Mouse (Mus musculus) small intestine, adult 2 months (tissue): ENCODE results near the gene Camta1. TPM values are rescaled to one million over a fixed set of nuclear protein-coding genes. Genes with fewer than 3 reads are reported as not detected.

ENCODE experiments used
- H3K27ac ChIP-seq: fragments of 200-500 bp; 2 replicates; pipeline ENCODE4 v1.5.1; 2012; ENCODE audit warnings: low read depth, low read length, control low read depth, inconsistent platforms; ENCODE audit not compliant: insufficient read depth
- H3K27me3 ChIP-seq: fragments of 200-500 bp; 2 replicates; pipeline ENCODE4 v1.6.1; 2012; ENCODE audit warnings: mild to moderate bottlenecking, moderate library complexity, low read length, inconsistent platforms; ENCODE audit not compliant: control insufficient read depth, insufficient read depth
- H3K36me3 ChIP-seq: fragments of 200-500 bp; 2 replicates; pipeline ENCODE4 v1.6.1; 2012; ENCODE audit warnings: mild to moderate bottlenecking, low read length, control low read depth, inconsistent platforms; ENCODE audit not compliant: control insufficient read depth, insufficient read depth
- H3K4me1 ChIP-seq: fragments of 200-500 bp; 2 replicates; pipeline ENCODE4 v1.6.1; 2012; ENCODE audit warnings: low read length, inconsistent platforms, mixed read lengths; ENCODE audit not compliant: control insufficient read depth, insufficient read depth, insufficient read length
- H3K4me3 ChIP-seq: fragments of 200-500 bp; 2 replicates; pipeline ENCODE4 v1.5.1; 2012; ENCODE audit warnings: low read depth, mild to moderate bottlenecking, control low read depth, inconsistent platforms, low read length, moderate library complexity
- CTCF ChIP-seq: fragments of 200-500 bp; IDR thresholded peaks from 2 replicates; pipeline ENCODE4 v1.5.1; 2012; ENCODE audit warnings: low read depth, mild to moderate bottlenecking, control low read depth, inconsistent platforms, low read length, moderate library complexity, mixed read lengths; ENCODE audit not compliant: insufficient replicate concordance, insufficient read length; ENCODE audit errors: extremely low read depth
- POLR2A ChIP-seq: fragments of 200-500 bp; IDR thresholded peaks from 2 replicates; pipeline ENCODE4 v1.6.1; 2012; ENCODE audit warnings: low read depth, mild to moderate bottlenecking, control low read depth, inconsistent platforms, low read length, moderate library complexity
- WGBS: fragments of 180-500 bp; shearing (Covaris S2); methylation state at CpG from one replicate; pipeline ENCODE4 v1.1.7; 2018; 5-methylcytosine and 5-hydroxymethylcytosine counted together
- polyA plus RNA-seq: library from polyadenylated mRNA; depleted of rRNA; stranded (reverse); fragments of >200 nt; gene quantifications from 2 replicates; pipeline ENCODE4 v1.2.3, GENCODE M21; 2012

The Camta1 gene
- polyA plus RNA-seq, 1 experiment: 2.2 TPM

- Histone ChIP-seq H3K27me3 (no peaks in the 10 kb centered on the region; the same call in 1 of the 2 replicates), H3K27ac (no peak overlapping the region), H3K36me3 (no peaks in the 10 kb centered on the region), H3K4me3 (no peak overlapping the region), H3K4me1 (no peaks in the 10 kb centered on the region)
- WGBS: 69% methylated on average over 7 of the region's 7 CpGs
- TF ChIP-seq CTCF: no peak
- TF ChIP-seq POLR2A: no peak
Observed at GRCm38 (mm10) chr4:151263052-151263451, 598.6 kb downstream of the Camta1 start.

DNA sequence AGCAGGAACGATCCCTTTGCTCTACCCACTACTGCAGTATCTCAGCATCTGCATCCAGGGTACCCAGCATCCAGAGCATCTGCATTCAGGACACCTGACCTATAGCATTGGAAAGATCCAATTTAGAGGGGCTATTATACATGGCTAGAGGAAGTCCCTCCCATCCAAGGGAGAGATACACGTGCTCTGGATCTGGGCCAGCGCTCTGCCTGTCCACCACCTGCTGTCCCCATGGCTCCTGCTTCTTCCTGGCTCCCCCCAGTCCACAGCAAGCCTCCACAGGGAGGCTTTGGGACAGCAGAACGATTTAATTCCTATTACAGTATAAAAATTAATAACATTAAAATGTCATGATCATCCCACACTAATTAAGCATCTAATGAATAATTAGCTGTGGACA lies 605.1 kb downstream of the Camta1 start:
- Histone ChIP-seq H3K4me1 (no peaks in the 10 kb centered on the region), H3K36me3 (no peaks in the 10 kb centered on the region), H3K4me3 (no peak overlapping the region), H3K27ac (no peak overlapping the region), H3K27me3 (no peaks in the 10 kb centered on the region; the same call in 1 of the 2 replicates)
- WGBS: 53% methylated on average over 4 of the region's 4 CpGs
- TF ChIP-seq CTCF: no peak
- no peak for TF ChIP-seq POLR2A

DNA sequence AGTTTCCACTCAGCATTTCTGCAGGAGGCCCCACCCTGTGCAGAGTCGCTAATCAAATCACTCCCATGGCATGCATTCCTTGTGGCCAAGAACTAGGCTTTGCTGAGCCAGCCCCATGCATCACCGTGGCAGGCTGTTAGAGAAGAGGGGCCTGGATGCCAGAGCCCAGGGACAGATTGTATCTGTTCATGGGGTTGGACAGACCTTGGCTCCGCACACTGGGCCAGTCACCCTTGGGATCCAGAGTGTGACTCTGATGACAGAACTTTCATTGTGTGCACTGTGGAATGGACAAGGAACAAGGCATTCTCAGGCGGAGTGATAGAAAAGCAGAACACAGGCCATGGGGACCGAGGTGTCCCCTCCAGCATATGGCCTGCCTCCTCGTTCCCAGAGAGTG lies 610.9 kb downstream of the Camta1 start:
- Histone ChIP-seq H3K36me3 (no peaks in the 10 kb centered on the region), H3K4me1 (no peaks in the 10 kb centered on the region), H3K27me3 (no peaks in the 10 kb centered on the region), H3K27ac (no peak overlapping the region), H3K4me3 (no peak overlapping the region)
- TF ChIP-seq POLR2A (no peak), CTCF (no peak)
- WGBS: 77% methylated on average over 6 of the region's 6 CpGs

- Histone ChIP-seq H3K27me3 (no peaks in the 10 kb centered on the region), H3K4me1 (no peaks in the 10 kb centered on the region), H3K4me3 (no peak overlapping the region), H3K36me3 (no peaks in the 10 kb centered on the region), H3K27ac (no peak overlapping the region)
- 57% methylated on average over 7 of the region's 7 CpGs for WGBS
- TF ChIP-seq POLR2A: no peak
- no peak for TF ChIP-seq CTCF
Observed at GRCm38 (mm10) chr4:151245068-151245797, 616.4 kb downstream of the Camta1 start.

- Histone ChIP-seq H3K36me3 (no peaks in the 10 kb centered on the region), H3K4me3 (no peak overlapping the region), H3K4me1 (no peaks in the 10 kb centered on the region), H3K27ac (no peak overlapping the region), H3K27me3 (no peaks in the 10 kb centered on the region)
- 55% methylated on average over 9 of the region's 9 CpGs for WGBS
- no peak for TF ChIP-seq POLR2A
- no peak for TF ChIP-seq CTCF
Observed at GRCm38 (mm10) chr4:151243445-151243844, 618.2 kb downstream of the Camta1 start.

GRCm38 (mm10) chr4:151242751-151243150 lies 618.9 kb downstream of the Camta1 start:
- H3K27me3 ChIP-seq: no peaks in the 10 kb centered on the region
- 18% methylated on average over 12 of the region's 12 CpGs for WGBS
- no peaks in the 10 kb centered on the region for H3K36me3 ChIP-seq
- H3K4me1 ChIP-seq: no peaks in the 10 kb centered on the region
- H3K4me3 ChIP-seq: no peak overlapping the region
- no peak overlapping the region for H3K27ac ChIP-seq
- no peak for TF ChIP-seq CTCF

GRCm38 (mm10) chr4:151240465-151240864 lies 621.2 kb downstream of the Camta1 start:
- no peaks in the 10 kb centered on the region for H3K4me1 ChIP-seq
- WGBS: 78% methylated on average over 5 of the region's 5 CpGs
- H3K36me3 ChIP-seq: no peaks in the 10 kb centered on the region
- no peak overlapping the region for H3K4me3 ChIP-seq
- H3K27me3 ChIP-seq: no peaks in the 10 kb centered on the region
- TF ChIP-seq CTCF (no peak), POLR2A (no peak)
- H3K27ac ChIP-seq: no peak overlapping the region
